Mouse (Mus musculus): Measurements from ENCODE around the gene Prpf3. TPM values are rescaled to one million over a fixed set of nuclear protein-coding genes. Genes with fewer than 3 reads are reported as not detected.

Gene Prpf3
- total and polyA plus RNA-seq, 3 experiments = 126 to 277 (median 199) TPM

DNA sequence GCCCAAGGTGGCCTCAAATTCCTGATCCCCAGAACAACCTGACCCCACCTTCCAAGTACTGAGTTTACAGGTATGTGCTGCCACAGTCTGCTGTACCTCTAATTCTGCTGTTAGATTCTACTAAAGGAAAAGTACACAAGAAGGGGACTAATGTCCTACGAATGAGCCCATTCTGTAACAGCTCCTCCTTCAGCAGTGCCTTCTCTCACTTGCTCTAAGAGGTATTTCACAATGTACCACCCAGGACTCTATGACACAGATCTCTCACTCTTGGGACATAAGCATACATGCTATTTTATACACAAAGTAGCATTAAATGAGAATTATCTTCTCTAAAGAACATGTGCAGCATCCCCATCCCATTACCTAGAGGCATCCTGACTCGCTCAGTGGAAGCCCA lies 62.0 kb downstream of the Prpf3 start:
- Histone ChIP-seq H3K79me2 (ENCODE audit: control insufficient read depth, insufficient read depth, low read length, poor library complexity) (peaks cover 48% of the 10 kb centered on the region), H3K4me3 (ENCODE audit: control insufficient read depth in 1 of 2, insufficient read depth in 1 of 2, low read depth in 2 of 2, low read length in 2 of 2) (no peak overlapping the region), H3K36me3 (ENCODE audit: control insufficient read depth in 1 of 2, insufficient read depth in 2 of 2, low read length in 2 of 2) (peaks cover 2 to 10% of the 10 kb centered on the region in 2 experiments; a peak in 3 of 4 replicates), H3K9me3 (replicated peaks; ENCODE audit: insufficient read depth, low read length) (no peaks in the 10 kb centered on the region), H3K27me3 (ENCODE audit: control insufficient read depth in 1 of 2, insufficient read depth in 2 of 2, low read length in 2 of 2) (no peaks in the 10 kb centered on the region), H3K27ac (ENCODE audit: control insufficient read depth, low read depth, low read length) (no peak overlapping the region), H3K9ac (ENCODE audit: control insufficient read depth, low read depth, low read length, poor library complexity, severe bottlenecking) (no peak overlapping the region), H3K4me1 (ENCODE audit: control insufficient read depth in 1 of 2, insufficient read depth in 2 of 2, low read length in 2 of 2) (no peaks in the 10 kb centered on the region; a peak in 1 of 4 replicates)
- TF ChIP-seq SIN3A (IDR thresholded peaks at IDR 0.05; ENCODE audit: low read length) = no peak
- no peak for DNase-seq (ENCODE audit: low read depth, low spot score)

DNA sequence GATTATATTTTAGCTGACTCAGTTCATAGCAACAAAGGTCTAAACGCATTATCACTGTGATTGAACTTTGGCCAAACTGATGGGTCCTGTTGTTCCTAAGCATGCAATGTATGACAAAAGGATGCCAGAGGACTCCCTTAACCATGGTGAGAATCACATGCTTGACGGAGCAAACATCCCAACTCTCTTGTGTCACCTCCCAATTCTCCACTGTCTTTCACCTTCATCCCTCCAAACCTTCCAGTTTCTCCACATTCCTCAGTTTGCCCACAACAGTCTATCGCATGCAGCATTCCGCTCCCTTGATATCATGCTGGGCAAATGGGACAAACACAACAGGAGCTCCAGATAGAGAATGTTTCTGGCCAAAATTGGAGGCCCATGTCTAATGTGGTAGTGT lies 70.2 kb downstream of the Prpf3 start:
- H3K36me3 ChIP-seq (ENCODE audit: control insufficient read depth in 1 of 2, insufficient read depth in 2 of 2, low read length in 2 of 2) = peaks cover 4 to 64% of the 10 kb centered on the region in 2 experiments
- no peak for TF ChIP-seq TAL1 (IDR thresholded peaks at IDR 0.05; ENCODE audit: low read length)
- TF ChIP-seq MYC (IDR thresholded peaks at IDR 0.05; ENCODE audit: low read depth, low read length) = no peak
- TF ChIP-seq MAFK (IDR thresholded peaks at IDR 0.05; ENCODE audit: borderline replicate concordance, low read depth, low read length) = no peak
- TF ChIP-seq KAT2A (conservative IDR thresholded peaks at IDR 0.05; ENCODE audit: low read depth, low read length) = no peak
- TF ChIP-seq SIN3A (IDR thresholded peaks at IDR 0.05; ENCODE audit: low read length) = no peak
- TF ChIP-seq CHD1 (IDR thresholded peaks at IDR 0.05; ENCODE audit: low read depth, low read length) = no peak
- no peak for TF ChIP-seq ZKSCAN1 (IDR thresholded peaks at IDR 0.05; ENCODE audit: low read depth, low read length)
- TF ChIP-seq GABPA (IDR thresholded peaks at IDR 0.05; ENCODE audit: low read depth, low read length) = no peak
- no peak for TF ChIP-seq ZC3H11A (IDR thresholded peaks at IDR 0.05; ENCODE audit: low read depth, low read length)
- TF ChIP-seq ETS1 (IDR thresholded peaks at IDR 0.05; ENCODE audit: low read depth, low read length) = no peak
- TF ChIP-seq ZMIZ1 (IDR thresholded peaks at IDR 0.05; ENCODE audit: low read depth, low read length) = no peak
- no peak for TF ChIP-seq MAX (IDR thresholded peaks at IDR 0.05; ENCODE audit: low read length)
- TF ChIP-seq POLR2AphosphoS5 (IDR thresholded peaks at IDR 0.05; ENCODE audit: borderline replicate concordance, low read depth, low read length) = no peak

More for the DNA sequence above, 70.2 kb downstream of the Prpf3 start:
- no peak for DNase-seq (ENCODE audit: low read depth, low spot score)
- Histone ChIP-seq H3K9me3 (replicated peaks; ENCODE audit: insufficient read depth, low read length) (no peaks in the 10 kb centered on the region), H3K27me3 (ENCODE audit: control insufficient read depth in 1 of 2, insufficient read depth in 2 of 2, low read length in 2 of 2) (no peaks in the 10 kb centered on the region), H3K9ac (ENCODE audit: control insufficient read depth, low read depth, low read length, poor library complexity, severe bottlenecking) (no peak overlapping the region), H3K27ac (ENCODE audit: control insufficient read depth, low read depth, low read length) (no peak overlapping the region), H3K4me3 (ENCODE audit: control insufficient read depth in 1 of 2, insufficient read depth in 1 of 2, low read depth in 2 of 2, low read length in 2 of 2) (no peak overlapping the region), H3K79me2 (ENCODE audit: control insufficient read depth, insufficient read depth, low read length, poor library complexity) (peaks cover 6% of the 10 kb centered on the region), H3K4me1 (ENCODE audit: control insufficient read depth in 1 of 2, insufficient read depth in 2 of 2, low read length in 2 of 2) (no peaks in the 10 kb centered on the region)

Other genes with a start within 250 kb of the Prpf3 start
- 68.5 and 85.2 TPM in 2 replicates for gene Ensa, start 230.9 kb downstream of the Prpf3 start, total RNA-seq (2012; rRNA removed)
- 10 to 100 TPM in 1 of 2 experiments, not detected in 1; 90.5 TPM for gene Ensa, start 230.9 kb downstream of the Prpf3 start, polyA plus RNA-seq (2012; ENCODE audit: insufficient read depth in 1 of 2, insufficient read length in 2 of 2, low read depth in 1 of 2, low replicate concordance in 2 of 2, missing spikeins in 1 of 2)
- 140 and 142 TPM in 2 replicates for gene Mcl1, start 197.1 kb downstream of the Prpf3 start, total RNA-seq (2012; rRNA removed)
- 100 to 1,000 TPM; 156 to 211 TPM for gene Mcl1, start 197.1 kb downstream of the Prpf3 start, polyA plus RNA-seq (2012; ENCODE audit: insufficient read depth in 1 of 2, insufficient read length in 2 of 2, low read depth in 1 of 2, low replicate concordance in 2 of 2, missing spikeins in 1 of 2)
- 0.03 and 0.27 TPM in 2 replicates for gene Adamtsl4, start 168.0 kb downstream of the Prpf3 start, total RNA-seq (2012; rRNA removed)
- under 1 TPM in 1 of 2 experiments, not detected in 1; 0.88 TPM for gene Adamtsl4, start 168.0 kb downstream of the Prpf3 start, polyA plus RNA-seq (2012; ENCODE audit: insufficient read depth in 1 of 2, insufficient read length in 2 of 2, low read depth in 1 of 2, low replicate concordance in 2 of 2, missing spikeins in 1 of 2)
- 0.39 and 1.0 TPM in 2 replicates for gene Ecm1, start 116.3 kb downstream of the Prpf3 start, total RNA-seq (2012; rRNA removed)
- 1 to 10 TPM in 1 of 2 experiments, not detected in 1; 9.5 TPM for gene Ecm1, start 116.3 kb downstream of the Prpf3 start, polyA plus RNA-seq (2012; ENCODE audit: insufficient read depth in 1 of 2, insufficient read length in 2 of 2, low read depth in 1 of 2, low replicate concordance in 2 of 2, missing spikeins in 1 of 2)
- gene Tars2, start 95.7 kb downstream of the Prpf3 start, total RNA-seq (2012; rRNA removed) = 138 and 141 TPM in 2 replicates
- 100 to 1,000 TPM in 1 of 2 experiments, not detected in 1; 237 TPM for gene Tars2, start 95.7 kb downstream of the Prpf3 start, polyA plus RNA-seq (2012; ENCODE audit: insufficient read depth in 1 of 2, insufficient read length in 2 of 2, low read depth in 1 of 2, low replicate concordance in 2 of 2, missing spikeins in 1 of 2)
- gene Rprd2, start 37.0 kb downstream of the Prpf3 start, total RNA-seq (2012; rRNA removed) = 16.3 and 17.1 TPM in 2 replicates
- gene Rprd2, start 37.0 kb downstream of the Prpf3 start, polyA plus RNA-seq (2012; ENCODE audit: insufficient read depth in 1 of 2, insufficient read length in 2 of 2, low read depth in 1 of 2, low replicate concordance in 2 of 2, missing spikeins in 1 of 2) = 10 to 100 TPM; 31.9 to 42.0 TPM
- gene Mrps21, start 15.6 kb upstream of the Prpf3 start, total RNA-seq (2012; rRNA removed) = 524 and 586 TPM in 2 replicates
- gene Mrps21, start 15.6 kb upstream of the Prpf3 start, polyA plus RNA-seq (2012; ENCODE audit: insufficient read depth in 1 of 2, insufficient read length in 2 of 2, low read depth in 1 of 2, low replicate concordance in 2 of 2, missing spikeins in 1 of 2) = 100 to 1,000 TPM in 1 of 2 experiments, not detected in 1; 469 TPM
- gene Ciart, start 26.4 kb upstream of the Prpf3 start, total RNA-seq (2012; rRNA removed) = 4.9 and 18.5 TPM in 2 replicates
- gene Ciart, start 26.4 kb upstream of the Prpf3 start, polyA plus RNA-seq (2012; ENCODE audit: insufficient read depth in 1 of 2, insufficient read length in 2 of 2, low read depth in 1 of 2, low replicate concordance in 2 of 2, missing spikeins in 1 of 2) = 10 to 100 TPM in 1 of 2 experiments, not detected in 1; 23.8 TPM
- gene BC028528, start 36.1 kb upstream of the Prpf3 start, total RNA-seq (2012; rRNA removed) = 7.4 and 12.2 TPM in 2 replicates
- gene BC028528, start 36.1 kb upstream of the Prpf3 start, polyA plus RNA-seq (2012; ENCODE audit: insufficient read depth in 1 of 2, insufficient read length in 2 of 2, low read depth in 1 of 2, low replicate concordance in 2 of 2, missing spikeins in 1 of 2) = 10 to 100 TPM in 1 of 2 experiments, not detected in 1; 13.6 TPM
- 110 and 127 TPM in 2 replicates for gene Aph1a, start 38.1 kb upstream of the Prpf3 start, total RNA-seq (2012; rRNA removed)
- gene Aph1a, start 38.1 kb upstream of the Prpf3 start, polyA plus RNA-seq (2012; ENCODE audit: insufficient read depth in 1 of 2, insufficient read length in 2 of 2, low read depth in 1 of 2, low replicate concordance in 2 of 2, missing spikeins in 1 of 2) = 100 to 1,000 TPM in 1 of 2 experiments, not detected in 1; 170 TPM
- gene Car14, start 48.8 kb upstream of the Prpf3 start, total RNA-seq (2012; rRNA removed) = 0.15 TPM in 1 of 2 replicates, not detected in the other
- gene Car14, start 48.8 kb upstream of the Prpf3 start, polyA plus RNA-seq (2012; ENCODE audit: insufficient read depth in 1 of 2, insufficient read length in 2 of 2, low read depth in 1 of 2, low replicate concordance in 2 of 2, missing spikeins in 1 of 2) = under 1 TPM in 1 of 2 experiments, not detected in 1; 0.38 TPM
- gene Anp32e, start 73.4 kb upstream of the Prpf3 start, total RNA-seq (2012; rRNA removed) = 159 and 197 TPM in 2 replicates
- gene Anp32e, start 73.4 kb upstream of the Prpf3 start, polyA plus RNA-seq (2012; ENCODE audit: insufficient read depth in 1 of 2, insufficient read length in 2 of 2, low read depth in 1 of 2, low replicate concordance in 2 of 2, missing spikeins in 1 of 2) = 100 to 1,000 TPM; 412 to 748 TPM
- gene Plekho1, start 140.1 kb upstream of the Prpf3 start, total RNA-seq (2012; rRNA removed) = 4.2 and 6.4 TPM in 2 replicates
- gene Plekho1, start 140.1 kb upstream of the Prpf3 start, polyA plus RNA-seq (2012; ENCODE audit: insufficient read depth in 1 of 2, insufficient read length in 2 of 2, low read depth in 1 of 2, low replicate concordance in 2 of 2, missing spikeins in 1 of 2) = 10 to 100 TPM in 1 of 2 experiments, not detected in 1; 19.2 TPM
- gene Vps45, start 202.6 kb upstream of the Prpf3 start, total RNA-seq (2012; rRNA removed) = 24.4 and 28.9 TPM in 2 replicates
- gene Vps45, start 202.6 kb upstream of the Prpf3 start, polyA plus RNA-seq (2012; ENCODE audit: insufficient read depth in 1 of 2, insufficient read length in 2 of 2, low read depth in 1 of 2, low replicate concordance in 2 of 2, missing spikeins in 1 of 2) = 10 to 100 TPM; 20.6 to 92.0 TPM
- 25.8 and 27.5 TPM in 2 replicates for gene Otud7b, start 248.6 kb upstream of the Prpf3 start, total RNA-seq (2012; rRNA removed)
- 10 to 100 TPM; 17.9 to 24.4 TPM for gene Otud7b, start 248.6 kb upstream of the Prpf3 start, polyA plus RNA-seq (2012; ENCODE audit: insufficient read depth in 1 of 2, insufficient read length in 2 of 2, low read depth in 1 of 2, low replicate concordance in 2 of 2, missing spikeins in 1 of 2)